Mouse (Mus musculus) left cerebral cortex, postnatal 36 days (tissue): ENCODE measurements around the gene Cacna1a. TPM values are rescaled to one million over a fixed set of nuclear protein-coding genes. Genes with fewer than 3 reads are reported as not detected.

Experiments used
- DNase-seq, 2 experiments: peaks; one replicate each; pipeline ENCODE4 v3.0.0; 2021 to 2022; ENCODE audit warnings: low spot score in 2 of 2, mixed read lengths in 1 of 2
- intact Hi-C: fragments of 180-260 bp; cut with DNase I; formaldehyde crosslinking; loops from one replicate; pipeline ENCODE4 v1.15.1; 2025
- total RNA-seq, 2 experiments: library from RNA; stranded (reverse); gene quantifications; 2 replicates each; pipeline ENCODE4 v1.2.3; 2021

The Cacna1a gene
- total RNA-seq, 2 experiments from 2014 or later: 219 to 272 TPM

DNA sequence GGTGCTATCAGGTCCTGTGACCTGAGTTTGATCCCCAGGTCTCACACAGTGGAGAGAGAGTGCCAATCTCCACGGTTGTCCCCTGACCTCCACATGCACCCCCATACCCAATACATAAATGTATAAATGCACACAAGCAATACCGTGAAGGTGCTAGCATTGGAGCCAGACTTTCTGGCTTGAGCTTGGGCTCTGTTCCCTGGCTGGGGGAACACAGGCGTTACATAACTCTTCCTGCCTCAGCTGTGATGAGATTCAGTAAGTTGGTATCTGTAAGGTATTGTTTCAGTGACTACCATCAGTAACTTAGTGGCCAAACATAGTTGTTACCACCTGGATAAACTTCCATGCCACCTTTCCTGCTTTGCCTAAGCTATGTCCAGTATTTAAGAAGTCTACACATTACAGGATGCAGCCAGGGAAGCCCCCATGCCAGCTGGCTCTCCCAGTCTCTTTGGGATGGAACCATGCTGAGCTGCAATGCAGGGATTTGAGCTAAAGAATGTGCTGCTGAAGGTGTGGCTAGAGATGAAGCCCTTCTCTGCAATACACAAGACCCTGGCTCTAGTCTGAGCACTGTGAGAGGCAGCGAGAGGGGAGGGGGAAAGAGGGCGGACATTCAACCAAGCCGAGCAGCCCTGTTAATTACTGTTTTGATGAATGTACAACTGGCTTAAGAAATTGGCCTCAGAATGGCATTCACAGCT, 7.7 kb downstream of the Cacna1a start:
- DNase-seq: no peak
- intact Hi-C loops: no loop called here

DNA sequence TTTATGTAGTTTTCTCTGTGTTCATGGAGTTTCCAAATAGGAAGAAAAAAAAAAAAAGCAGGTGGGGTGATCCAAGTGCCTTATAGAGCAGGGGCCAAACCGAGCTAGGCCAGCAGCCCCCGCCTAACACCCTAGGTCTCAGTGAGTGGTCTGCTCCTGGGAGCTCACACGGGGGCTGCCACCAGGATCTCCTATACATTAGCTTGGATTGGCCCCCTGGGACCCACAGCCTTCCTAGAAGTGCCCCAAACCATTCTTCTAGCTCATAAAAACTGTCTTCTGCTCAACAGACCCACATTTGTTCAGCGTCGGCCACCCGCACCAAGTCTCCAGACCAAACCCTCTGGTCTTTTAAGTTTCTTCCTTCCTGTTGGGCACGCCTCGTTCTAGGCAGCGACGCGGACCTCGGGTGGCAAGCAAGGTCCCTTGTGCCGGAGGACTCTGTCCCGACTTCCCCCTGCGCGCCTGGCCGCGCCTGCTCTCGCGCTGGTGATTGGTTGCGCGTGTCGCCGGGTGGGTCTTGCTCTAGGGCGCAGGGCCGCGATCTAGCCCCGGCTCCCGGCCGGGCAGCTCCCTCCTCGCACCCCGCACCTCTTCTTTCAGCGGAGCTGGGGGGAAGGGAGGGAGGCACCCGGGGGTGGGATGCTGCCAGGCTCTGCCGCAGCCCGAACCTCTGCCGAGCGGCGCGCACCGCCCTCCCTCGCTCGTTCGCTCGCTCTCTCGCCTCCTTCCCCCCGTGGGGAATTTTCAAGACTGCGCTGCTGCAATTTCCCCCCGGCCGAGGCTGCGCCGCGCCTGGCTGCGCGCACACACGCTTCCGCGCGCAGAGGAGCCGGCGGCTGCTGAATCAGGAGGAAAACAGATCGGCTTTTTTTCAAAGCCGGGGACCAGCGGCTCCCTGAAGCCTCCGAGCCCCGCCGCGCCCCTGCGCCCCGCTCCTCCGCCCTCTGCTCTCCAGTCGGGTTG, 25.9 kb downstream of the Cacna1a start:
- intact Hi-C loops: no loop called here
- peak; percentile 75 to 80 for DNase-seq

DNA sequence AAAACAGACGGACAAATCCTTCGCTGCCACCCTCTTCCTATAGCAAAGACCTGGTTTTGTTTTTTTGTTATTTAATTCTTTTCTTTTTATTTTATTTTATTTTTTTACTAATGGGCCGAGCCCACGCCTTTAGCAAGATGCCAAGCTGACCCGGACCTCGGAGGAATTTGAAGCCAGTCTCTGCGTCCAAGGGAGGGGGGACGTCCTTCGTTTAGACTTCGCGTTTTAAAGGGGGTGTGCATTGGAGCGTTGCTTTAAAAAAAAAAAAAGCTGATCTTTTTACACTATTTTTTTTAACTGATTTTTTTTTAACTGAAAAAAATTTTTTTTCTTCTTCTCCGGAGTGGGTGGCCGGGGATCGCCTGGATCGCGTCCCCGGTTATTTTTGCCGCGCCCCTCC, 26.7 kb downstream of the Cacna1a start:
- intact Hi-C loops: loop anchor here (5.0 kb wide), 2 partner anchors 42 to 107 kb away; no protein-coding TSS in a partner anchor
- no peak for DNase-seq

DNA sequence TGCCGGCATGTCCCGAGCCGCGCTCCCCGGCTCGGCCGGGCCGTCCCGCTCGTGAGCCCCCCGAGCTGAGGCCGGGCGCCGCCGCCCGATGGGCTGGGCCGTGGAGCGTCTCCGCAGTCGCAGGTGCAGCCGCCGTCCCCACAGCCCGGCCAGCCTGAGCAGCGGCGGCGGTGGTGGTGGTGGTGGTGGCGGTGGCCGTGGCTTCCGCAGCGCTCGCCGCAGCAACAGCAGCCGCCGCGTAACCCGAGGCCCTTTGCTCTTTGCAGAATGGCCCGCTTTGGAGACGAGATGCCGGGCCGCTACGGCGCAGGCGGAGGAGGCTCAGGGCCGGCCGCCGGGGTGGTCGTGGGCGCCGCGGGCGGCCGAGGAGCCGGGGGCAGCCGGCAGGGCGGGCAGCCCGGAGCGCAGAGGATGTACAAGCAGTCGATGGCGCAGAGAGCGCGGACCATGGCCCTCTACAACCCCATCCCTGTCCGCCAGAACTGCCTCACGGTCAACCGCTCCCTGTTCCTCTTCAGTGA, 27.2 kb downstream of the Cacna1a start:
- intact Hi-C loops: loop anchor here (5.0 kb wide), 2 partner anchors 42 to 107 kb away; no protein-coding TSS in a partner anchor
- peak; percentile 52 to 73 for DNase-seq

DNA sequence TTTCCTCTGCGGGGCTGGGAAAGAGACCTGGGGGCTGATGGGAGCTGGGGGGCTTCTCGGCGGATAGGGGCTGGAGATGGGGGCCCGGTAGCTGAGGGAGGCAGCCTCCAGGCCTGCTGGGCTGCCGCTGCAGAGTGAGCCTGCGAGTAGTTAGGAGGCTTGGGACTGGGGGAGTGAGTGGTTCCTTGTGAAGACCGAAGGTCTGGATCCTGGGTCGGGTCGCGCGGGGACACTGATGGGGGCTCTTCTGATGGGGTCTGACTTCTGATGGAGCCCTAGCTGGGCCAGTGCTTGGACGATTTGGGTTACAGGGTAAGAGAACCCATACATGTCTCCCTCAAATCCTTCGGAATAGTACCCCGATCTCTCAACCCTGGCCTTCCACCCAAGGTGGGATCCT, 27.8 kb downstream of the Cacna1a start:
- intact Hi-C loops: loop anchor here (5.0 kb wide), 2 partner anchors 41 to 106 kb away; no protein-coding TSS in a partner anchor
- peak in 1 of 2 experiments; percentile 43 for DNase-seq

DNA sequence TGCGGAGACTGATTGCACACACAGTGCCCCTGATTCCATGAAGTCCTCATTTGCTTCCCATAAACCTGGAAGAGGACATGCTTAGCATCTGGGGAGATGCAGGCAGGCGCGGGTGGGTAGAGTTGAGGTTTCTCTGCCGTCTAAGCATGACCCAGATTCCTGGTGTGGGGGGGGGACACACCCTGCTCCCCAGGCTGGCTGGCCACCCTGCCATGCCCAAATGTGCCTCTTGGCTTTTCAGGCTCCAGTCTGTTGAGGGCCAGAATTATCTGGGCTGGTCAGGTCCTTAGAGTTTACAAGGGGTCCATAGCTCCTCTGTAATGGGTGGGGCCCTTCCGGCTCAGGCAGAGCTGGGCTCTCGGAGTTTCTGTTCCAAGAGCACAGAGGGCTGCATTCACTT, 28.7 kb downstream of the Cacna1a start:
- DNase-seq: peak in 1 of 2 experiments; percentile 43
- intact Hi-C loops: loop anchor here (5.0 kb wide), 2 partner anchors 40 to 105 kb away; no protein-coding TSS in a partner anchor

DNA sequence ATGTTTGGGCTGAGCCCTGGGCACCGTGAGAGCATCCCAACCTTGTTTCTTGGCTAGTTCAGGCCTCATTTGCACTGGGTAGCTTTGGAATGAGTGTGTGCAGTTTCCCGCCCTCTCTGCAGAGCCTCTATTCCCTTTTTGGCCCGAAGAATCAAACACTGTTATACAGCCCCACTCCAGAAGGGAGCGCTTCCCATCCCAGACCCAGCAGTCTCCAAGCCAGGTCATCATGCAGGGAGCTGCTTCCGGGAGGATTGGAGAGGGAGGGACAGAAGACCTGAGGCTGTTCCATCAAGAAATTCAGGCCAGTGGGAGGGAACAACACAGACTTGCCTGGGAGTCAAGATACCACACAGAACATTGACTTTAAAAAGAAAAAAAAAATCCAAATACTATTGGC, 29.6 kb downstream of the Cacna1a start:
- DNase-seq: peak in 1 of 2 experiments; percentile 28
- intact Hi-C loops: loop anchor here (5.0 kb wide), 2 partner anchors 39 to 104 kb away; no protein-coding TSS in a partner anchor

DNA sequence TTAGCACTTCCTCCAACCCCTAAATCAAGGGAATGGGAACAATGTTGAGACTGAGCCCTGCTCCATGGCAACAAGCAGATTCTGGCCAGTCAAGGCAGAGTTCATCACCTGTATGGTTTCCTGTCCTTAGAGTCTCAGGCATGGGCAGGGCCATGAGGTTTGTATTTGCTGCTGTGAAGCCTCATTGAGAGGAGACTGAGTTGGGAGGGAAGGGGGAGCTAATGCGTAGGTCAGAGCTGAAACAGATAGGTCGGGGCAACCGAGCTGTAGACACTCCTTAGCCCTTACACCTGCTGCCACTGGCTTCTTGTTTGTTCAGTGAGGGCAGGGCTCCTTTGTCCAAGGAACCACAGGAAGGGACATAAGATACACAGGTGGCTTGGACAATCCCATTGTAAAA, 36.2 kb downstream of the Cacna1a start:
- intact Hi-C loops: no loop called here
- no peak for DNase-seq

DNA sequence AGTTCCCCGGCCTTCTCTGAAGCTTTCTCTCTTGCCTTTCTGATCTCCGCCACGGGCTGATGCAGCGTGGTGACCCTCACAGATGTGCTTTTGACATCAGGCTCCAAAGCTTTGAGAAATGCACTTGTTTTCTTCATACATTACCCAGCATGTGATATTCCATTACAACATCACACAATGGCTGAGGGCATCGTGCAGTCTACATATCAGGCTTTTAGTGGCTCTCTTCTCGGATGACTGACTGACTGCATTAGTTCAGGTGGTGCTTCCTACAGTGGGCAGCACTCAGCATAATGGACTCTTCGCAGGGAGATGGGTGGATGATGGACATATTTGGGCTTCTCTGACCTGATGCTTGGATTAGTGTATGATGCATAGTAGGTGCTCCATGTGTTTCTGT, 37.8 kb downstream of the Cacna1a start:
- intact Hi-C loops: no loop called here
- no peak for DNase-seq

DNA sequence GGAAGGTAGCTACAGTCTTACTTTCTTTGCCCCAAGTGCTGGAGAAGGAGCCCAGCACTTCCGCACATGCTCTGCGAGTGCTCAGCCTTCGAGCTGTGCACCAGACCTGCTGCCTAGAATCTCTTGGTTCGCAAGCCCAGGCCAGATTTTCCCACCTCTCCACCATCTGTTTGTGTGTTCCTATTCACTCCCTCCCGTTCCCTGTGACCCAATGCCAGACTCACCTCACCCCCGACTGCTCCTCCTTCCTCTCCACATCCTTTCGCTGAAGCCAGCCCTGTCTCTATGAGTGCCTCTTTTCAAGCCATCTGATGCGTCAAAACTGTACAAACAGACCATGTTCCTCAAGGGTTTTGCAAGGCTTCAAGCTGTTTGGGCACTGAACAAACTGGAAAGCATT, 38.3 kb downstream of the Cacna1a start:
- no peak for DNase-seq
- intact Hi-C loops: no loop called here

DNA sequence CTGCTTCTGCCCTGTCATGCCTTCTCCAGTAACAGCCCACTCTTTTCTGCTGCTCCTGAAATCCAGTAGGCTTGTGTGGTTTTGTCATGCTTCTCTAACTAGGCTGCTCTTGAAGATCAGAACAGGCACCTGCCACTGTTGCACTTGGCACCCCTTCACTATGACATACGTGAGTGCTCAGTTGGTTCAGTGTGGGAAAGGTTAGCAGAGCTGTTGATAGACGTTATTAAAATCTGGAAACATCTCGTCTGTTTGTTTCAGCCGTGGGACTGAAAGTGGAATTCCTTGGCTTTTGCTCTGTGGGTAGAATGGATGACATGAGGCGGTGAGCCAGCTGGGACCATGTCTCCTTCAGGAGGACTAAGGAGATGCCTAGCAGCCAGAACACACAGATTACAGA, 39.8 kb downstream of the Cacna1a start:
- no peak for DNase-seq
- intact Hi-C loops: no loop called here

DNA sequence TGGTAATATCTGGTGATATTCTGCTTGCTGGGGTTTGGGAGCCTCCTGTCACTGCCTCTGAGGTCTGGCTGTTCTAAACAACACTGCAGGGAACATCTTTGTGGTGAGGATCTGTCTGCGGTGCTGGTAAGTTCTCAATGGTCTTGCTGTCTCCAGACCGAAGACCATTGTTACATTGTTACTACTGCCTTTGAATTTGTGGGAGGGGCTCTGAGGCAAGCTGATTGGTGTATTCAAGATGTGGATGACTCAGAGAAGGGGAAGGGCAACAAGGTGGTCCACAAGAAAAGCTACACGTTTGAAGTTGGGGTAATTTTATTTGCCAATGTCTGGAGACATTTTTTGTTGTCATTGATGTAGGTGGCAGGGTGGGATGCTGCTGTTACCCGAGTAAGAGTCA, 40.8 kb downstream of the Cacna1a start:
- intact Hi-C loops: no loop called here
- DNase-seq: no peak

DNA sequence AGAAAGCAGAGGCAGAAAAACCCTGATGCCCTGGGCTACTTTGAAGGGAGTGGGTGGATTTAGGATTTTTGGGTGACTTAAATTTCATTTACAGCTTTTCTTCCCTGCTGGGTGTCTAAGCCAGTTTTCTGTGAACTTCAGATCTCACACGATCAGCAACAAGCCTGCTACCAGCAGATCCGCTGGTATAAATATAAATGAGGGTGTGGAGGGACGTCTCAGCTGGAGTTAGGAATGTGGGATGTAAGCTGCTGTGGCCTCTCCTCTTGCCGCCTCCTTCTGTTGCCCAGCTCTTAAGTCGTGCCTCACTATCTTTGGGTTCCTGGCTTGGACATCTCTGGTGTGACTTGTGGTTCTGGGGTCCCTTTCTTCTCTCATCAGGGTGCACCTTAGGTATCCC, 41.3 kb downstream of the Cacna1a start:
- intact Hi-C loops: no loop called here
- peak in 1 of 2 experiments; percentile 43 for DNase-seq

DNA sequence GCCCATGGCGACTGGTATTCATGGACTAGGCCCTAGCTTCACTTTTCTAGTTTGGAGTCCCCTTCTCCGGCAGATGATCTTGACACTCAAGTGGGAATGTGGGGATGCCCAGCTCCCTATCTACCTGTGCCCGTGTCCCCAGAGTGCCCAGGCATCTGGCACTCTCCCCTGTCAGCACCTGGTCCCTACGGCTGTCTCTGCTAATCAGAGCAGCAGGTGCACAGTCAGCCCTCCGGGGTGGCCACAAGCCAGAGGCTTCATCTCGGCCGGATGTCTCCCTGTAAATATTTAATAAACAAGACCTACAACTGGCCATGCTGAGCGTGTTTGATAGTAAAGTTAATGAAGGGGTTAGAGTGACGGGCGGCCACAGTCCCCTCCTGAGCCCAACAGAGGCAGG, 47.1 kb downstream of the Cacna1a start:
- intact Hi-C loops: no loop called here
- no peak for DNase-seq

DNA sequence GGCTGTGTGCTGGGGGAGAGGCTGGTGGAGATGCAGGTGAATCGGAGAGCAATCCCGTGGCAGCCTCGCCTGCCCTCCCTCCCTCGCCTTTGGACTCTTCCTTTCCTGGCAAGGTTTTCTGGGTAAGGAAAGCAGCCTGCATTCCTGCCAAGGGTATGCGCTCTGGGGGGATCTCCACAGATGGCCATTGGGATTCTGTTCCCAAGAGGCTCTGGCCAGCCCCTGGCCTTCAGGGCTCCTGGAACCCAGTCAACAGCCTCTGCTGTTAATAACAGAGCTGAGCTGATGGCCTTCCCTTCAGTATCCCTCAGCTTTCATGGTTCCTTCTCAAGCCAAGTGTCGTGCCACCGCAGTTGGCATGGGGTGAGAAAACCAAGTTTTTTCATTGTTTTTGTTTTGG, 51.6 kb downstream of the Cacna1a start:
- intact Hi-C loops: no loop called here
- no peak for DNase-seq

DNA sequence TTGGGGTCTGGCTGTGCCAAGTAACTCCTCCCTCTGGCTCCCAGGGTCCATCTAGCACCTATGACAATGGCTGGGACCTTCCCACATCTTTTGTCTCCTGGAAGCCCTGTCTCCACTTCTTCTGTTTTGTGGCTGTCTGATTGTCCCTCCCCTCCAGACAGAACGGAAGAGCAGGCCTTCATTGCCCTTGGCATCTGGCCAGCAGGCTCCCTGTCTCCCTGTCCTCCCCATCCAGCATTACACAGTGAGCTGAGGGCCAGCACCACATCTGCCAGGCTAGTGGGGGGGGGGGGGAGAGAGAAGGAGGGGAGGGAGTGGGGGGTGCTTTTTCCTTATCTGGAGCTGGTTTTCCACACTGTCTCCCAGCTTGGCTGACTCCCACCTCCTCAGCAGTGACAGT, 53.8 kb downstream of the Cacna1a start:
- intact Hi-C loops: no loop called here
- DNase-seq: no peak

DNA sequence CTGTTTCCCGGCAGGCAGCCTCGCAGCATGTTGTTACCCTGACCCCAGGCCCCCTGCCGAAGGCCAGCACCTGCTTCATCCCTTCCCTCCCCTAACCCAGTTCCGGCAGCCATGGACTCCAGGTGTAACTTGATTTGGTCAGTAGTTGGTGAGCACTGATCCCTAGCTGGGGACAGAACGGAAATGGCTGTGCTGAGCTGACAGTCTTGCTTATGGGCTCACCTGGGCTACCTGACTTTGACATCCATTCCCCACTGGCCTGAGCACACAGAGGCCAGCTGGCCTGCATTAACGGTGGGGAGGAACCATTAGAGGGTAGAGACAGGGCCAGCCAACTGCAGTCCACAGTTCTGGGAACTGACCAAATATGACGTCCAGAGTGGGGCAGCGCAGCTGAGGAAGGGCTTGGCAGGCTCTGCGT, 58.3 kb downstream of the Cacna1a start:
- DNase-seq: no peak
- intact Hi-C loops: no loop called here

DNA sequence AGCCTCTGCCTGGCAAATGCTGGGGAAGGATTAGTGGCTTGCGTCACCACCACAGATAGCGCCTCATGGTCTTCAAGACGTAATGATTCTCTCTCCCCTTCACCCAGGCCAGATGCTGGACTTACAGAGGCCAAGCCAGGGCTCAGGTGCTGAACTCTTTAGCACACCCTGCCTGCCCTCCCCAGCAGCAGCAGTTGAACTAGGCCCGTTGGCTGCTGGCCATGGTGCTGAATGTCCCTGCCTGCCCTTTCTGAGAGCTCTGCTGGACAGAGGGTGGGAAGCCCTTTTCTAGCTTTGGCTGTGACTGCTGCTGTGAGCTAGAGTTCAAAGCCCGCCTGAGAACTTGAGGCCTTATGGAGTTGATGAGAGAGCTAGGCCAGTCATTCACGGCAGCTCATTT, 66.3 kb downstream of the Cacna1a start:
- intact Hi-C loops: no loop called here
- no peak for DNase-seq

DNA sequence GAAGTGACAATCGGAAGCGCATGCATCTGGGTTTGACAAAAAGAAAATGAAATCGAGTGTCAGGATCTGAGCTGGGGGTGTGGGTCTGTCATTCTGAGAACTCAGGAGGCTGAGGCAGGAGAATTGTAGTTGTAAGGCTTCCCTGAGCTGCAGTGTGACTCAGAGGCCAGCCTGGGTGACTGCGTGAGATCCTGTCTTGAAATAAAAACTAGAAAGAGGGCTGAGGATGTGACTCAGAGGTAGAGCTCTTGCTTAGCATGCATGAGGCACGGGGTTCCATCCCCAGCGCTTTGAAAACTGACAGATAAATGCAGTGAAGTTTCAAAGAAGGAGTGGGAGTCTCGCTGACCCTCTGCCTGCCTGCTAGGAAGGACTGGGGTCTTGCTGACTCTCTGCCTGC, 70.6 kb downstream of the Cacna1a start:
- intact Hi-C loops: loop anchor here (5.0 kb wide), 1 partner anchor 42 kb away; no protein-coding TSS in a partner anchor
- peak in 1 of 2 experiments; percentile 34 for DNase-seq

DNA sequence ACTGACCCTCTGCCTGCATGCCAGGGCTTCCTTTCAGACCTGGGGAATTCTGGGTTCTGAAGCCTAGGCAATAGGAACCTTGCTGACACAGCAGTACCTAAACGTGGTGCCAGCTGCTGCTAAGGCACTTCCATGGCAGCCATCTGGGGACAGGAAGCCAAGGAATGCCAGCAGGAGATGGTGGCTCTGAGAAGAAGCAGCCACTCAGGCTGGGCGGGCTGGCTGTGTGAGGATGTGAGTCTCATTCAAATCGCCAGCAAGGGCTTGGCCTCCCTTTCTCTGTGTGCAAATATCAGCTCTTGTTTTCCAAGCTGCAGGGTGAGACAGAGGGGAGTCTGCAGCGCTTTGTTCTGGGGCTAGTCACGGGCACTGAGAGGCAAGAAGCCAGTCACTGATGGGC, 71.0 kb downstream of the Cacna1a start:
- intact Hi-C loops: loop anchor here (5.0 kb wide), 1 partner anchor 42 kb away; no protein-coding TSS in a partner anchor
- peak; percentile 46 to 62 for DNase-seq
